Mouse (Mus musculus) cerebellum, postnatal 10 days (tissue): ENCODE measurements around the gene Gm5108.

Experiments used
- DNase-seq, 2 experiments: peaks; one replicate each; pipeline ENCODE4 v3.0.0; 2021; ENCODE audit warnings: mixed read lengths in 2 of 2

Gene Gm5108

GRCm38 (mm10) chr5:67941369-67941768 lies at the start of gene Gm5108:
Gene Gm5108 (plus strand): TSS chr5:67941669.
- no peak for DNase-seq

- peak; percentile 32 to 56 for DNase-seq
Observed at GRCm38 (mm10) chr5:67898921-67899320, 42.5 kb upstream of the Gm5108 start.

- no peak for DNase-seq
Observed at GRCm38 (mm10) chr5:67904555-67904954, 36.9 kb upstream of the Gm5108 start.

GRCm38 (mm10) chr5:67930584-67930983 lies 10.9 kb upstream of the Gm5108 start:
- no peak for DNase-seq

GRCm38 (mm10) chr5:67931623-67932022 lies 9.8 kb upstream of the Gm5108 start:
- no peak for DNase-seq

GRCm38 (mm10) chr5:67943199-67943598 lies 1.7 kb downstream of the Gm5108 start:
- DNase-seq: no peak

DNA sequence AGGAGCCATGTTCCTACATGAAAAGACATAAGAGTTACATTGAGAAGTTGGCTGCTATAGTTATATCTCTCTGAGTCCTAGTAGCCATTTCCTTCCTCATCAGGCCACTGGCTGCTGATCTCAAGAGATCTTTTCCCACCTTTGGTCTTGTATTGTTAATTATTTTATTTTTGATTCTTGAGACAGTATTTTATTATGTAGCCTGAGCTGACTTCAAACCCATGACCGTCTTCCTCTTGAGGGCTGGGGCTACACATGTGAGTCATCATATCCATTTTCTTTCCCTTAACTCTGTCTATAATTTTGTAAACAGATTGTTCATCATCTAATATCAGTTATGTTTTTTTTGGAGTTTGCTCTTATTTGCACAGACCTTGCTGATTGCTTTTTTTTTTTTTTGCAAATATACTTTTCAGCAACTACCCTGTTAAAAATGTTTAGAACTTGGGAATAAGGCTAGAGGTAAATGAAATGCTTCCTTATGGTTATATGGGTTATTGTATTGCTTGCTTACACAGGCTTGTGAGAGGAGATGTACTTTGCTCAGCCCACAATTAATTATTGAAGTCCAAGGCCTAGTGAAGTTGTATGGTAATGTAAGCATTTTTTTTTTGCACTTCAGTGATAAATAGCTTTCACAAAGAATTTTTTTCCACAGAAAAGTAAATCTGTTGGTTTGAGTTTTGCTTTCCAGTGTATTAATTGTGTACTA lies 2.8 kb downstream of the Gm5108 start:
- DNase-seq: no peak

- no peak for DNase-seq
Observed at GRCm38 (mm10) chr5:67946321-67946720, 4.9 kb downstream of the Gm5108 start, which contains the start of gene Gm21905. Gene Gm21905 (minus strand): TSS chr5:67946421.

GRCm38 (mm10) chr5:67947006-67947405 lies 5.5 kb downstream of the Gm5108 start:
- DNase-seq: peak; percentile 7

DNA sequence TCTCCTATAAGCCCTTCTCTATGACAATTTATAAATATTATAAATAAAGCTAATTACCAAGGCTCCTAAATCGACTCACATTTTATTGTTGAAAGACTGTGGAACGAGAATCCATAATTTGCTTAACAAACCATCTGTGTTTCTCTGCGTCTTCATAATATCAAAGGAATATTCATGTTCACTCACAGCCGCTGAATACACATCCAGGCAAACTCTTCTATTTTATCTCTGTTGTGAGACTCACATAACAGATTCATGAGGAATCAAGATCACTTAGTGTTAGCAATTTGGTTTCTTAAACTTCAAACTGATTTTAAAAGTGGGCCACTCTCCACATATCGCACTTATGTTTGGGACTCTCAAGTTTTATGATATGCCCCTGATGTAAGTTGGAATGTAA lies 6.6 kb downstream of the Gm5108 start:
- no peak for DNase-seq

- no peak for DNase-seq
Observed at GRCm38 (mm10) chr5:67954097-67954496, 12.6 kb downstream of the Gm5108 start.

- no peak for DNase-seq
Observed at GRCm38 (mm10) chr5:67955486-67955885, 14.0 kb downstream of the Gm5108 start.

DNA sequence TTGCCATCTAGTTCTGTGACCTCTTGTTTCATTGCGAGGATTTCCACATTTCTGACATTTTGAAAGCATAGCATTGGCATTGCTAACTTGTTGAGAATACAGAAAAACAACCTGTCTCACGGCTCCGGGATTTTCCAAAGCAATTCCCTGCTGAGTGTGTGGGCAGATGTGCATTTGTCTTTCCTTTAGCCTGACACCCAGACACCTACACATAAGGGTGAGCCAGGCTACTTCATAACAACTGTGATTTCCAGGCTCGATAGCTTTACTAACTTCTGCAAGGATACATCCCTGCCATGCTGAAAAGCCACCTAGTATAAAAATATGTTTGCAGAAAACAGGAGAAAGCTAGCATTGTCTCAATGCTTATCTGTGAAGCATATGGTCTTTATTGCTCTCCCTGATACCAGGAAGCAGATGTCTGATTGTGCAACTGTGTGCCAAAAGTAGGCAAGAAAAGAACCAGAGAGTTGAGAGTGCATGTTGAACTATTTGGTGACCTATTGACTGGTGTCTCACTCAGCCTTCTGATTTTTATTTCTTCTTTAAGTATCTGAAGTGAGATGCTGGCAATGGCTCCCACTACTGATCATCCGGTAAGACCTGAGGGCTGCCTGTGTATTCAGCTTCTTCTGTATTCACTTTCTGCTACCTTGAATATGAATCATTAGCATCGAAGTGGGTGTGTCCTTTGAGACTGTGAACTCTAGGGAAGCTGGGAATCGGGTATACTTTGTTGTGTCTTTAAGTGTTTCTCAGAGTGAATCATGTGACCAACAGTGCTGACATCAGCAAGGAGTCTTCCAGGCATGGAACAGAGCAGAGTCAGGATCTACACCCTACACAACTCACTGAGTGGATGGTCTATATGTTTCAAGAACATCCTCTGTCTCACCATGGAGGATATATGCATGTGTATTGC lies 20.5 kb downstream of the Gm5108 start:
- DNase-seq: no peak

- no peak for DNase-seq
Observed at GRCm38 (mm10) chr5:67969536-67969935, 28.1 kb downstream of the Gm5108 start.

DNA sequence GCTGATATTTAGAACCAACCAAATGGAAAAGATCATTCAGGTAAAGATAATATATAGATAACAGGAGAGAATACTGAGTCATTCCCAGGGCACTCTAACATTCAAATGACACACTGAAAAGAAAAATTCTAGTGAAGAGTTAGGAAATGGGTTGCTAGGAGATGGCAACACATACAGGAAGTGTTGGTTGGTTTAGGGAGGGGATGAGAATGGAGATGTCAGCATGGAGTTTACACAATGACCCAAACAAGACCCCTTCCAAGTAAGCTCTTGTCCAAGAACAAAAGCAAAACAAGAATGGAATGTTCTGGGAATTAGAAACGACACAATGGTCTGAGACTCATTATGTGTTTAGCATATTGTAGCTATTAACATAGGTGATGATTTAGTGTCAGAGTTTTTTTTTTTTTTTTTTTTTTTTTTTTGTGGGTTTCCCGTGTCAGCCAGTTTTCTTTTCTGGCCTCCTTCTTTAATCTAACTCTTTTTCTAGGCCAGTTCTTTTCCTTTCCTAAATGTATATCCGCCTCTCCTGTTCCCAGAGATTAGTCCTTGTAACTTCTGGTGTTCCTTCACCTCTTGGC lies 40.6 kb downstream of the Gm5108 start:
- no peak for DNase-seq

DNA sequence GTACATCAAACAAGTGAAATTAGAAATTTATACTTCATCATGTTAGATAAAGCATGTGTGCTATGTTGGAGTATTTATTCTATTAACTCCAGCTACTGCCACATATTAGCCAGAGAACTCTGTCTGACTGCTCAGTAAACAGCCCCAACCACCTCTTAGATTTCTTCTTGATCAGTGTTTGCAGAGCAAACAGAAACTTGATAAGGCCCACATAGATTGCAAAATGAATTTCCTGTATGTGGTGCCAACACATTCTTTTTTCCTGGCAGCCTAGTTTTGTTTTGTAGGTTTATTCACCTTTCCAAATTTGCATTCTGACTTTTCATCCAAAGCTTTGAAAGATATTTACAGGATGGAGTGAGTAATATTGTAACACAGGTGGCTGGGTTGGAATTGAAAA lies 49.0 kb downstream of the Gm5108 start:
- no peak for DNase-seq

DNA sequence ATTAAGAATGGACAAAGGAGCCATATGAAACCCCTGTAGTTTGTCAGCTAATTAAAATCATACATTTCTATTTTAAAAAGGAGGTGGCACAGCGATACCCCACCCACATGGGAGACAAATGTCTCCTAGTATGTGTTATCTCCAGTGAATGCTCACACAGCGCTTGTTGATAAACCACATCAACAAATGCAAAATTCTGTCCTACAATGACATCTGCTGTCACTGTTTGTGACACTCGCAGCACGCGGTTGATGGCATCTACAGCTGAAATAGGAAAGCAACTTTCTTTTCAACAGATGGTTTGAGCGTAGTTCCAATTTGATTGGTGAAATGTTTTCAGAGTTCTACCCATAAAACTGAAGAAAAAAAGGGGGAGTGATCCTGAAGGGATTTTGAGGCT lies 61.1 kb downstream of the Gm5108 start:
- DNase-seq: no peak

GRCm38 (mm10) chr5:68003904-68004303 lies 62.4 kb downstream of the Gm5108 start:
- DNase-seq: peak in 1 of 2 experiments; percentile 5

DNA sequence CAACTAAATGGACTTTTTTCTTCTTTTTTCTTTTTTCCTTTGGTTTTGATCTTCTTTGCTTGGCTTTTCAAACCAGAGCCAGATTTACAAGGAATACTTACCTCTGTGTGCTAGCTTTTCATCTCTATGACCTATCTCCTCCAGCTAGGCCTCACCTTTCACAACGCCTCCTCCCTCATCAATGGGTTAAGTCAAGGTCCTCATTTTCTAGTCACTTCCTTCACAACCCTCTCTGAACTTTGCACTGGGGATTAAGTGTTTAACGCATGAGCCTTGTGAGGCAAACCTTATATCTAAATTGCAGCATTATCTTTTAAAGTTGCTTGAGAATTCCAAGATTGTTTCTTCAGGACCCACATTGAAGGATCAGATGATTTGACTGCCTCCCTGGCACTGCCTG lies 63.0 kb downstream of the Gm5108 start:
- DNase-seq: no peak

DNA sequence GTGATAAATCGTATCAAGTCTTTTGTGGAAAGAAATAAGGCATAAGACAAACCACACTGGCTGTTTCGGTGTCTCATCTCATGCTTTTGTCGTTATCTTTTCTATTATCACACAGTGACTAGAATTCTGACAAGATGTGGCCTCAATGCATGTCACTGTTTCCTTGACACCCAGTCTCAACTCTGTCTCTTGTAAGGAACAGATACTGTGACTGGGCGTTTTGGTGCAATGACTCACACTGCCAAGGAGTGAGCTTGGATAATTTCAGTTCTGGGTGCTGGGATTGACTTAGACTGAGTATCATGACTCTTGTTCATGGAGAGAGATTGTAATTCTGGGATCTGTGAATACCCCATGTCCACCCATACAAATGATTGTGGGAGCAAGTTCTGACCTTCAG lies 65.6 kb downstream of the Gm5108 start:
- DNase-seq: no peak

- no peak for DNase-seq
Observed at GRCm38 (mm10) chr5:68011569-68011968, 70.1 kb downstream of the Gm5108 start.

DNA sequence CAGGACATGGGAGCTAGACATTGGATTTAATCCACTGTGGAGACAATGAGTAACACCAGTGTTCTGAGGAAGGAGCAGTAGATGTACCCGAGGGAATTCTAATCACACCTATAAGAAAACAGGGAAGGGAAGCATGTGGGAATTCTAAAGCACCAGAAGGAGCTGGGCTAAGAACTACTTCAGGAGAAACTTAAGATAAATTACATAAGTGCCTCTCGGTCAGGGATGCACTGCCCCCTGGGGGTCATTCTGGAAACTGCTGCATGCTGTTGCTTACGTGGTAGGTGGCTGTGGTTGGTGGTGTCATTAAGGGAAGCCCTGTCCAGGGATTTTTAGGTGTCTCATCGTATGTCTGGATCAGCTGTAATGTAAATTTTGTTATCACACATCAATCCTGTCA lies 71.1 kb downstream of the Gm5108 start:
- DNase-seq: peak; percentile 89 to 91

DNA sequence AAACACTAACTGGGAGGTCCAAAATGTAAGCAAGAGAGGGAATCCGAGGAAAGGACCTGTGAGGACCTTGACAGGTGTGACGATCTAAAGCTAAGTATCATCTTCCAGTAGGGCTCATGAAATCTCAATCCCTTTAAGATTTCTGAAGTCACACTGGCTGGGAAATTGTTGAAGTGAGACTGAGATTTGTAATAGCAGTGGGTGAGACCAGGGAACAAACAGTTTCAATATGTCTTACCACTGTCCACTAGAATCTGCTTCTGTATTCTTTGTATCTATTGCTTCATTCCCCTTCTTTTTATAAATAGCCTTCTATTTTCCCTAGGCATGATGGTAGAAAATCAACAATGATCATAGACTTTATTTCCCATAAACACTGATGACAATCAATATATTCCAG lies 79.4 kb downstream of the Gm5108 start:
- no peak for DNase-seq
